Mouse (Mus musculus) C2C12 (cell line): ENCODE results near the gene Adora2b. TPM values are rescaled to one million over a fixed set of nuclear protein-coding genes. Genes with fewer than 3 reads are reported as not detected.

Experiments used
- H3K27me3 ChIP-seq: one replicate; pipeline ENCODE4 v1.6.1; 2011; ENCODE audit not compliant: control insufficient read depth, insufficient read depth, insufficient read length
- H3K36me3 ChIP-seq: one replicate; pipeline ENCODE4 v1.6.1; 2011; ENCODE audit not compliant: control insufficient read depth, insufficient read depth
- H3K4me3 ChIP-seq: one replicate; pipeline ENCODE4 v1.5.1; 2011; ENCODE audit warnings: mild to moderate bottlenecking, control low read depth; ENCODE audit not compliant: poor library complexity, insufficient read depth, severe bottlenecking
- H3K79me2 ChIP-seq: one replicate; pipeline ENCODE4 v1.6.1; 2011; ENCODE audit not compliant: control insufficient read depth, insufficient read depth
- H3K79me3 ChIP-seq: one replicate; pipeline ENCODE4 v1.6.1; 2011; ENCODE audit warnings: low read depth, control low read depth
- H3ac ChIP-seq: one replicate; pipeline ENCODE3; 2011; ENCODE audit warnings: low read depth; ENCODE audit not compliant: control insufficient read depth, insufficient read length
- CEBPB ChIP-seq: IDR thresholded peaks from one replicate; pipeline ENCODE4 v1.6.1; 2011; ENCODE audit warnings: low read depth, mild to moderate bottlenecking, control low read depth, moderate library complexity
- CTCF ChIP-seq: IDR thresholded peaks from one replicate; pipeline ENCODE4 v1.5.1; 2011; ENCODE audit not compliant: control insufficient read depth, insufficient read depth, insufficient read length
- FOSL1 ChIP-seq: IDR thresholded peaks from one replicate; pipeline ENCODE4 v1.8.0; 2011; ENCODE audit warnings: mild to moderate bottlenecking, low read length; ENCODE audit not compliant: poor library complexity, insufficient read depth, severe bottlenecking
- MAX ChIP-seq: IDR thresholded peaks from one replicate; pipeline ENCODE4 v1.6.1; 2011; ENCODE audit warnings: mild to moderate bottlenecking, control low read depth
- MYOD1 ChIP-seq: IDR thresholded peaks from one replicate; pipeline ENCODE4 v1.6.1; 2011; ENCODE audit warnings: low read depth; ENCODE audit not compliant: control insufficient read depth, insufficient read length
- MYOG ChIP-seq: IDR thresholded peaks from one replicate; pipeline ENCODE4 v1.6.1; 2011; ENCODE audit not compliant: control insufficient read depth, insufficient read length; ENCODE audit errors: extremely low read depth
- USF1 ChIP-seq: IDR thresholded peaks from one replicate; pipeline ENCODE4 v1.6.1; 2011; ENCODE audit warnings: low read depth, mild to moderate bottlenecking, control low read depth, moderate library complexity
- polyA plus RNA-seq: library from polyadenylated mRNA; unstranded; fragments of >200 nt; fragmentation: generic; extraction: Trizol; gene quantifications from one replicate; pipeline ENCODE4 v1.2.1, GENCODE M21; 2012; ENCODE audit warnings: missing spikeins

Gene Adora2b
- polyA plus RNA-seq, 1 experiment = 3.7 TPM

- H3K79me3 ChIP-seq = no peaks in the 10 kb centered on the region
- H3K79me2 ChIP-seq = peaks cover 3% of the 10 kb centered on the region
- no peaks in the 10 kb centered on the region for H3K27me3 ChIP-seq
- TF ChIP-seq CTCF (no peak), FOSL1 (no peak), CEBPB (no peak), USF1 (no peak), MYOG (no peak), MAX (no peak), MYOD1 (no peak)
- H3ac ChIP-seq = no peak overlapping the region
- peaks cover 59% of the 10 kb centered on the region for H3K36me3 ChIP-seq
- H3K4me3 ChIP-seq = no peak overlapping the region
Measured at GRCm38 (mm10) chr11:62213384-62213989, 35.3 kb upstream of the Adora2b start.

- Histone ChIP-seq H3K79me2 (peaks cover 3% of the 10 kb centered on the region), H3K4me3 (no peak overlapping the region), H3K79me3 (no peaks in the 10 kb centered on the region), H3K27me3 (no peaks in the 10 kb centered on the region), H3ac (no peak overlapping the region), H3K36me3 (peaks cover 60% of the 10 kb centered on the region)
- no peak for TF ChIP-seq MYOD1
- TF ChIP-seq CEBPB = no peak
- no peak for TF ChIP-seq MAX
- TF ChIP-seq MYOG = no peak
- TF ChIP-seq CTCF = no peak
- TF ChIP-seq FOSL1 = no peak
- no peak for TF ChIP-seq USF1
Measured at GRCm38 (mm10) chr11:62215107-62215506, 33.7 kb upstream of the Adora2b start.

GRCm38 (mm10) chr11:62217751-62218150 lies 31.0 kb upstream of the Adora2b start:
- H3K36me3 ChIP-seq = peaks cover 56% of the 10 kb centered on the region
- peaks cover 3% of the 10 kb centered on the region for H3K79me2 ChIP-seq
- no peak overlapping the region for H3K4me3 ChIP-seq
- TF ChIP-seq MYOD1 = peak; percentile 92
- no peak for TF ChIP-seq MAX
- TF ChIP-seq USF1 = no peak
- TF ChIP-seq FOSL1 = peak; percentile 13
- no peak for TF ChIP-seq CEBPB
- no peak for TF ChIP-seq CTCF
- TF ChIP-seq MYOG = no peak
- H3ac ChIP-seq = no peak overlapping the region
- H3K79me3 ChIP-seq = no peaks in the 10 kb centered on the region
- H3K27me3 ChIP-seq = no peaks in the 10 kb centered on the region

GRCm38 (mm10) chr11:62220756-62221510 lies 27.9 kb upstream of the Adora2b start:
- H3K79me3 ChIP-seq = no peaks in the 10 kb centered on the region

GRCm38 (mm10) chr11:62223416-62223815 lies 25.4 kb upstream of the Adora2b start:
- Histone ChIP-seq H3ac (no peak overlapping the region), H3K36me3 (peaks cover 44% of the 10 kb centered on the region)
- TF ChIP-seq USF1 = no peak
- TF ChIP-seq CTCF = no peak
- TF ChIP-seq MAX = no peak
- TF ChIP-seq FOSL1 = no peak
- TF ChIP-seq MYOG = no peak
- TF ChIP-seq MYOD1 = no peak
- no peak for TF ChIP-seq CEBPB

More at GRCm38 (mm10) chr11:62220756-62221510, 27.9 kb upstream of the Adora2b start:
- no peak overlapping the region for H3K4me3 ChIP-seq
- TF ChIP-seq MYOD1 (peak; percentile 26), FOSL1 (no peak), CEBPB (no peak), MAX (peak; percentile 37), USF1 (no peak), MYOG (no peak), CTCF (no peak)
- H3K79me2 ChIP-seq = peaks cover 3% of the 10 kb centered on the region
- H3K36me3 ChIP-seq = peaks cover 45% of the 10 kb centered on the region
- H3K27me3 ChIP-seq = no peaks in the 10 kb centered on the region
- no peak overlapping the region for H3ac ChIP-seq

More at GRCm38 (mm10) chr11:62223416-62223815, 25.4 kb upstream of the Adora2b start:
- H3K4me3 ChIP-seq = no peak overlapping the region
- no peaks in the 10 kb centered on the region for H3K27me3 ChIP-seq
- peaks cover 1% of the 10 kb centered on the region for H3K79me2 ChIP-seq
- no peaks in the 10 kb centered on the region for H3K79me3 ChIP-seq
